Mouse (Mus musculus) intestine, embryonic 15.5 days (tissue): ENCODE data around the gene Adgrg3. TPM values are rescaled to one million over a fixed set of nuclear protein-coding genes. Genes with fewer than 3 reads are reported as not detected.

ENCODE experiments used
- ATAC-seq: fragments of 200-750 bp; cut with Nextera tagmentation; 2 replicates; pipeline ENCODE4 v1.8.0; 2017; ENCODE audit warnings: moderate TSS enrichment, moderate library complexity
- H3K27ac ChIP-seq: fragments of 300-500 bp; sonication (generic); 2 replicates; pipeline ENCODE4 v1.5.1; 2015; ENCODE audit warnings: mild to moderate bottlenecking, inconsistent platforms
- H3K27me3 ChIP-seq: fragments of 300-500 bp; sonication (generic); replicated peaks from 2 replicates; pipeline ENCODE4 v1.6.1; 2015; ENCODE audit warnings: inconsistent platforms
- H3K36me3 ChIP-seq: fragments of 300-500 bp; sonication (generic); 2 replicates; pipeline ENCODE4 v1.6.1; 2015; ENCODE audit warnings: inconsistent platforms
- H3K4me1 ChIP-seq: fragments of 300-500 bp; sonication (generic); replicated peaks from 2 replicates; pipeline ENCODE4 v1.6.1; 2015; ENCODE audit warnings: inconsistent platforms
- H3K4me2 ChIP-seq: fragments of 300-500 bp; sonication (generic); replicated peaks from 2 replicates; pipeline ENCODE4 v1.6.1; 2015; ENCODE audit warnings: mild to moderate bottlenecking, inconsistent platforms
- H3K4me3 ChIP-seq: fragments of 300-500 bp; sonication (generic); replicated peaks from 2 replicates; pipeline ENCODE4 v1.5.1; 2015; ENCODE audit warnings: inconsistent platforms
- H3K9ac ChIP-seq: fragments of 300-500 bp; sonication (generic); 2 replicates; pipeline ENCODE4 v1.6.1; 2015; ENCODE audit warnings: inconsistent platforms
- H3K9me3 ChIP-seq: fragments of 300-500 bp; sonication (generic); 2 replicates; pipeline ENCODE4 v1.6.1; 2016; ENCODE audit warnings: inconsistent platforms
- WGBS: fragments of 180-500 bp; shearing (Covaris S2); methylation state at CpG from one replicate; pipeline ENCODE4 v1.1.7; 2015; 5-methylcytosine and 5-hydroxymethylcytosine counted together
- polyA plus RNA-seq: library from polyadenylated mRNA; unstranded; fragments of >200 nt; fragmentation: Nextera tagmentation; extraction: Ambion mirVana; gene quantifications from 2 replicates; pipeline ENCODE4 v1.2.1, GENCODE M21; 2015

Gene Adgrg3
- polyA plus RNA-seq, 1 experiment from 2014 or later: 3.5 TPM

DNA sequence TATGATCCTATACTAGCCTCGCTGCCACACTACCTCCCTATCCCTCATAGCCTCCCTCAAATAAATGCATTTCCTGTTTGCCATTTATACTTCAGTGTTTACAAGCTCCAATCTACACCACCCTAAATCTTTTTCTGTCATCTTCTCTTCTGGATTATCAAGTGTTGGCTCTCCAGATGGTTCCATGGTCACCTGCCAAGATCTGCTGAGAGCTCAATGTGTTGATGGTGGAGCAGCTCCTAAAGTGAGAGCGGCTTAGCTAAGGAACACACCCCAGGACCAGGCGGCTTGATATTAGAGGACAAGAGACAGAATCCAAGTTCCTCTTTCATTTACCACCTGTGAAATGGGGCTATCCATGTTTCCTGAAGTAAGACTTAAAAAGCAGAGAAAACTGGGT lies 60.6 kb downstream of the Adgrg3 start:
- ATAC-seq: no peak
- H3K27me3 ChIP-seq: no peaks in the 10 kb centered on the region
- H3K4me1 ChIP-seq: 0 out of 2 replicates have a peak, but pooled peaks cover 5% of the 10 kb centered on the region
- H3K4me2 ChIP-seq: no peak overlapping the region
- H3K4me3 ChIP-seq: no peak overlapping the region
- no peaks in the 10 kb centered on the region for H3K9me3 ChIP-seq
- no peaks in the 10 kb centered on the region for H3K36me3 ChIP-seq
- H3K27ac ChIP-seq: no peak overlapping the region
- WGBS: 77% methylated on average over 3 of the region's 3 CpGs
- H3K9ac ChIP-seq: no peak overlapping the region

DNA sequence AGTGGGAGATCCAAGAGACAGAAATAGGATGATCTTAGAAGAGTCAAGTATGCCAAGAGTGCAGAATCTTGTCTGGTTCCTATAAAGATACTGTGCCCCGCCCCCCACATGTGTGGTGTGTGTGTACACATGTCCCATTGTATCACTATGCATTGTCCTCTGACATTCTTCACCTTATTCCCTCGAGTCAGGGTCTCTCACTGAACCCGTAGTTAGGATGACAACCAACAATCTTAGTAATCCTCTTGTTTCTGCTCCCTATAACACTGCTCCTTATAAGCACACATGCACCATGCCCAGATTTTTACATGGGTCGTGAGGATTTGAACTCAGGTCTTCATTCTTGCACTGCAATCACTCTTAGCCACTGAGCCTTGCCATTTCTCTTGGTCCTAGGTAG lies 61.8 kb downstream of the Adgrg3 start:
- Histone ChIP-seq H3K27me3 (no peaks in the 10 kb centered on the region), H3K4me1 (0 out of 2 replicates have a peak, but pooled peaks cover 5% of the 10 kb centered on the region), H3K4me2 (no peak overlapping the region), H3K4me3 (no peak overlapping the region), H3K9ac (no peak overlapping the region), H3K9me3 (no peaks in the 10 kb centered on the region), H3K27ac (no peak overlapping the region), H3K36me3 (no peaks in the 10 kb centered on the region)
- no peak for ATAC-seq
- WGBS: 87% methylated on average over 4 of the region's 4 CpGs

DNA sequence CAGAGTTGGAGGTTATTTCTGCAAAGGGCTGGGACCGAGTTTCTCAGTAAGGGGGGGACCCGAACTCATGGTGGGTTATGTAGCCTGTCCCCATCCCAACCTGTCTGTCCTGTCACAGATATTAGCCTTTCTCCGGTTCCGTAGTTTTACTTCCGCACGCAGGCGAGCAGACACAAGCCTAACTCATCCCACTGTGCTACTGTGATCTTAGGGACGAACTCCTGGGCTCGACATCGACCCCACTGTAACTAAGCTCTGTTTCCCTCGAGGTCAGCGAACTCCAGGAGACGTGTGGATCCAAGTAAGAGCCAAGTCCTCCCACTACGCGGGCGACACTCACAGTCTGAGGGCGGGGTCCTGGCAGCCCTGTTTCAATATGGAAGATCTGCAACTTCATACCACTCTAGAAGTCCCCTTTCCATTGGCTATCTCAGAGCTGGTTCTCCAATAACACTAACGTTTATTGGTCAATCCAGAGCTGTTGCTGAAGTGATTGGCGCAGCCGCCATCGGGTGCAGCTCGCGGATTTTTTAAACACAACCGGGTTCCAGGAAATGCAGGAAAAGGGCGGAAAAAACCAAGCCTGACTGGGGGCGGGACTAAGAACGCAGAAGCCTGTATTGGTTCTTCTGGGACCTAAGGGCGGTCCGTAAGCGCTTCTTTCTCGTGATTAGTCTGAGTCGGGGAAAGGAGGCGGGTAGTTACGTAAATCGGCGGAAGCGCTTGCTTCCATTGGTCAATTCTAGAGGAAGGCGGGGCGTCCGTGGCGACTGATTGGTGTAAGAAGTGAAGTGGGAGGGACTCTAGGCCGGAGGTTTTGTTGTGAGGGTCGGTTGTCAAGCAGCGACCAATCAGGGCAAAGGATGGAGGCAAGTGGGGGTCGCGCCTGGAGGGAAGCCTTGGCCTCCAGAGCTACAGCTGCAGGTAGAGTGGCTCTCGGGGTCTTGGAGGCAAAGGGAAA lies 63.2 kb downstream of the Adgrg3 start, which contains the start of gene Katnb1:
Gene Katnb1, plus strand, starts transcription at position 806 of the 961 bp plus-strand sequence.
- H3K4me1 ChIP-seq: 0 out of 2 replicates have a peak, but pooled peaks cover 5% of the 10 kb centered on the region
- peak within 1 kb of the TSS; percentile 59 for H3K27ac ChIP-seq
- WGBS: under 1% methylated on average over 47 of the region's 47 CpGs
- H3K36me3 ChIP-seq: no peaks in the 10 kb centered on the region
- ATAC-seq: peak; percentile 98
- peak within 1 kb of the TSS; percentile 70 for H3K9ac ChIP-seq
- H3K9me3 ChIP-seq: no peaks in the 10 kb centered on the region
- H3K4me2 ChIP-seq: peak within 1 kb of the TSS; percentile 87
- peak within 1 kb of the TSS; percentile 70 for H3K4me3 ChIP-seq
- no peaks in the 10 kb centered on the region for H3K27me3 ChIP-seq

DNA sequence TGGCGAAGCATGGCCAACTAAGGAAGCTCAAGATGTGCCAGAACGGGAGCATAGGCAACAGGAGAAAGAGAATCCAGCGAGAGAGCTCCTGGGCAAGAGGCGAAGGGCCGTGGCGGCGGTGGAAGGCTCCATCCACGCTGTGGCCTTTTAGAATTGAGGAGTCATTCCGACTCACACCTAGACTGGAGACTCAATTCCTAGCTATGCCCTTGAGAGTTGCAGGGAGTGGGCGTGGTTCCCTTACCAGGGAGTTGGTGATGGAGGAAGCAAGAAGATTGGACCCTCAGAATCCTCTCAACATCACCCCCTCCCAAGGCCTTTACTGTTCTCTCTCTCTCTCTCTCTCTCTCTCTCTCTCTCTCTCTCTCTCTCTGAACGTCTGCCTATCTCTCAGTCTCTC lies 64.2 kb downstream of the Adgrg3 start:
- WGBS: 6% methylated on average over 11 of the region's 11 CpGs
- 0 out of 2 replicates have a peak, but pooled peaks cover 5% of the 10 kb centered on the region for H3K4me1 ChIP-seq
- H3K9me3 ChIP-seq: no peaks in the 10 kb centered on the region
- H3K27me3 ChIP-seq: no peaks in the 10 kb centered on the region
- no peaks in the 10 kb centered on the region for H3K36me3 ChIP-seq
- ATAC-seq: no peak
- peak overlapping the region; percentile 59; the same call in 1 of the 2 replicates for H3K27ac ChIP-seq
- peak overlapping the region; percentile 70 for H3K9ac ChIP-seq
- H3K4me3 ChIP-seq: peak overlapping the region; percentile 70
- H3K4me2 ChIP-seq: peak overlapping the region; percentile 87

DNA sequence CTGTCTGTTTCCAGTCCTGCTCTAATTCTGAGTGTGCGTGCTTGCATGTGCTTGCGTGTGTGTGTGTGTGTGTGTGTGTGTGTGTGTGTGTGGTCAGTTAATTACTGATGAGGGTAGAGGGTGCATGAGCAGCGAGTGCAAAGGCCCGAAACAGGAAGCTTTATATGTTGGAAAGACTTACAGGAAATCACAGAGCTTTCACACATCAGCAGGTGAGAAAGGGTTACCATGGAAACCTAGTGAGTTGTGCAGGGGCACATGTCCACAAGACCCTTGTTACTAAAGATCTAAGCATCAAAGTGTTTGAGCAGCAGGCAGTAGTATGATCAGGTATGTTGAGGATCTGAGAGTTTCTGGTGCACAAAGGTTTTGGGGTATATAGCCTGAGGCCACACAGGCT lies 66.8 kb downstream of the Adgrg3 start:
- no peak overlapping the region for H3K4me3 ChIP-seq
- 0 out of 2 replicates have a peak, but pooled peaks cover 5% of the 10 kb centered on the region for H3K36me3 ChIP-seq
- H3K9me3 ChIP-seq: no peaks in the 10 kb centered on the region
- no peak for ATAC-seq
- no peak overlapping the region for H3K4me2 ChIP-seq
- no peaks in the 10 kb centered on the region for H3K27me3 ChIP-seq
- H3K27ac ChIP-seq: no peak overlapping the region
- H3K9ac ChIP-seq: no peak overlapping the region
- 0 out of 2 replicates have a peak, but pooled peaks cover 5% of the 10 kb centered on the region for H3K4me1 ChIP-seq
- 87% methylated on average over 4 of the region's 4 CpGs for WGBS

DNA sequence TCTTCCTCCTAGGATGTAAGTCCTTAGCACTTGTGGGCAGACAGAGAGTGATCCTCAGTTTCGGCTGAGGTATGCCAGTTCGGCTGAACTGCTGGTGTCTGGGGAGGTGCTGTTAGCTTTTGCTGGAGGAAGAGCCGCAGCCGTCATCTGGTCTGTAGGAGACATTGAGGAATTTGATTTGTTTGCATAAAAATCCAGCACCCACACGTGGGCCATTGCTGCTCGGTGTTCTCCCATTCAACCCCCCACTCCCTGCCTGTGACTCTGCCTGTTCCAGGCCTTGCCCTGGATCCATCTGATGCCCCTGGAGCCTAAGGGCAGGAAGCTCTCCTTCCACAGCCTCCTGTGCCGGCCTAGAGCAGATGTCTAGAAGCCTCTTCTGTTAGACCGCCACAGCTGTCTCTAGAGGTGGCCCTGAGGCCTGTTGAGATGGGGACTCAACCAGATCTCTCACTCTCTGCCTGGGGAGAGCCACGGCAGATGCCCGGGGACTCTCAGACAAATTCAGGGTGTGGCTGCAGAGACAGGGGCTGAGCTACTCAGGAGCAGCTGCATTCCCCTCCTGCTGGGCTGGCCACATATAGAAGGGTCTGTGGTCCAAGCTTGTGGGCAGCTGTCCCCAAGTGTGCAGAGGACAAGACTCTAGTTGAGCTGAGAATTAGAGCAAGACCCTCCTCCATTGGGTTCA lies 67.4 kb downstream of the Adgrg3 start:
- Histone ChIP-seq H3K27me3 (no peaks in the 10 kb centered on the region), H3K4me3 (no peak overlapping the region), H3K36me3 (0 out of 2 replicates have a peak, but pooled peaks cover 5% of the 10 kb centered on the region), H3K9me3 (no peaks in the 10 kb centered on the region), H3K9ac (no peak overlapping the region), H3K27ac (no peak overlapping the region), H3K4me1 (0 out of 2 replicates have a peak, but pooled peaks cover 5% of the 10 kb centered on the region), H3K4me2 (no peak overlapping the region)
- 80% methylated on average over 10 of the region's 10 CpGs for WGBS
- no peak for ATAC-seq

DNA sequence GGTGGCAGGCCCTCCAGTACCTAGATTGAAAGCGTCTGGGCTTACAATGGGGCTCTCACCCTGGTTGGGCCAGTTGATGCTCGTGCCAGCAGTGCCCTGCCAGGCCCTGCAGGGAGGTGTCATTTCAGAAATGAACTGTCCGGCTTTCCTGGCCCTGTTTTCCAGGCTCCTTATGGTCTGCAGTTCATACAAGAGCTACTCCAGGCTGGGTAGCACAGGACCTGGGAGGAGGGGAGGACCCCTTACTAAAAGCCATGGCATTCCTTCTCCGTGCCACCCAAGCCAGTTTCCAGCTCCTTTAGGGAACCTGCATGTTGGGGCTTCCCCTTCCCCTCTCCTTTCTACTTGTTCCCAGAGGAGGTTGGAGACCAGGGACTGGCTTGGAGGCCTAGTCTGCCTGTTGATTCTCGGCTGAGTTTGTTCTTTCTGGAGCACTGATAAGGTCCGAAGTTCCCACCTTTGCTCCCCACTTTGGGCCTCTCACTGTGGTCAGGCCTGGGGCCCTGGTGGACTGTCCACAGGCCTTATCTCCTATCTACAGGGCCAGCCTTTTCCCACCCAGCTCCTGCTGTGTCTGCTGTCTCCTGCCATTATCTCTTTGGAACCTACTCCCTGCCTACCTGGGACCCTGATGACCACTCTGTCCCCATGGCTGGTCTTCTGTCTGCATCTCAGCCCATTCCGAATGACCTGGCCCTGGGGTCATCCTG lies 68.1 kb downstream of the Adgrg3 start:
- Histone ChIP-seq H3K27ac (no peak overlapping the region), H3K36me3 (0 out of 2 replicates have a peak, but pooled peaks cover 5% of the 10 kb centered on the region), H3K9me3 (no peaks in the 10 kb centered on the region), H3K4me3 (no peak overlapping the region), H3K4me1 (0 out of 2 replicates have a peak, but pooled peaks cover 5% of the 10 kb centered on the region), H3K9ac (no peak overlapping the region), H3K4me2 (no peak overlapping the region), H3K27me3 (no peaks in the 10 kb centered on the region)
- WGBS: 82% methylated on average over 7 of the region's 7 CpGs
- no peak for ATAC-seq

DNA sequence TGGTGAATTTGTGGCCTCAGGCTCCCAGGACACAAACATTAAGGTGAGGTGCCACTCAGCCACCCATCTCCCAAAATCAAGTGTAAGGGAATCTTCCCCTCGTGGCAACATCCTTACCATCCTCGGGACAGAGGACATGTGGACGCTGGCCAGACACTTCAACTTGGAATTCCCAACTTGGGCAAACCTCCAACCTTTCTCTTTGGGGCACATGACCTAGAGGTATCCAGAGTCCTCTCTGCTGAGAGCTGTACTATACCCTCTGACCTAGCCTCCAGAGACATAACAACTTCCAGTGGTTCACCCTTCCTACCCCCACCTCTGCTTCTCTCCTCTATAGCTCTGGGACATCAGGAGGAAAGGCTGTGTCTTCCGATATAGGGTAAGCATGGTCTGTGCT lies 76.1 kb downstream of the Adgrg3 start:
- H3K27me3 ChIP-seq: no peaks in the 10 kb centered on the region
- peaks cover 15% of the 10 kb centered on the region for H3K36me3 ChIP-seq
- H3K4me2 ChIP-seq: no peak overlapping the region
- no peak overlapping the region for H3K27ac ChIP-seq
- H3K4me1 ChIP-seq: no peaks in the 10 kb centered on the region
- no peak overlapping the region for H3K9ac ChIP-seq
- H3K9me3 ChIP-seq: no peaks in the 10 kb centered on the region
- WGBS: 80% methylated on average over 4 of the region's 4 CpGs
- ATAC-seq: no peak
- no peak overlapping the region for H3K4me3 ChIP-seq

Other genes starting within 250 kb of the Adgrg3 start
- gene Cx3cl1, start 245.7 kb upstream of the Adgrg3 start, polyA plus RNA-seq: 23.0 and 24.3 TPM in 2 replicates
- gene Ccl17, start 207.2 kb upstream of the Adgrg3 start, polyA plus RNA-seq: not detected in 2 replicates
- 97.5 and 110 TPM in 2 replicates for gene Coq9, start 179.4 kb upstream of the Adgrg3 start, polyA plus RNA-seq
- 89.8 and 94.6 TPM in 2 replicates for gene Ciapin1, start 179.3 kb upstream of the Adgrg3 start, polyA plus RNA-seq
- 126 and 134 TPM in 2 replicates for gene Polr2c, start 160.2 kb upstream of the Adgrg3 start, polyA plus RNA-seq
- gene Dok4, start 141.4 kb upstream of the Adgrg3 start, polyA plus RNA-seq: 39.4 and 40.3 TPM in 2 replicates
- 20.1 and 20.7 TPM in 2 replicates for gene Ccdc102a, start 99.6 kb upstream of the Adgrg3 start, polyA plus RNA-seq
- gene Adgrg5, start 94.0 kb upstream of the Adgrg3 start, polyA plus RNA-seq: 1.3 and 2.1 TPM in 2 replicates
- gene Adgrg1, start 42.9 kb upstream of the Adgrg3 start, polyA plus RNA-seq: 22.4 and 23.8 TPM in 2 replicates
- not detected in 2 replicates for gene Drc7, start 37.4 kb downstream of the Adgrg3 start, polyA plus RNA-seq
- gene Katnb1, start 63.5 kb downstream of the Adgrg3 start, polyA plus RNA-seq: 13.9 and 14.6 TPM in 2 replicates
- 28.6 and 31.3 TPM in 2 replicates for gene Kifc3, start 185.1 kb downstream of the Adgrg3 start, polyA plus RNA-seq